Mouse (Mus musculus): ENCODE data around the gene Gm20388.

GRCm38 (mm10) chr8:120377803-120378189, 467.2 kb downstream of the Gm20388 start:
- TF ChIP-seq HCFC1 (IDR thresholded peaks at IDR 0.05; ENCODE audit: borderline replicate concordance, insufficient read depth, low read length) (no peak), CHD2 (IDR thresholded peaks at IDR 0.05; ENCODE audit: low read depth, low read length) (no peak), ZNF384 (IDR thresholded peaks at IDR 0.05; ENCODE audit: low read depth, low read length) (0 out of 2 replicates have a peak, but pooled peaks have one; percentile 17)
